Mouse (Mus musculus) cerebellum, postnatal 10 days (tissue): ENCODE results near the gene Abhd15.

Source experiments
- DNase-seq, 2 experiments: peaks; one replicate each; pipeline ENCODE4 v3.0.0; 2021; ENCODE audit warnings: mixed read lengths in 2 of 2

The Abhd15 gene

GRCm38 (mm10) chr11:77493512-77494343 is 21.2 kb upstream of the Abhd15 start, which contains the start of gene Git1:
TSS of gene Git1 (plus strand) at chr11:77493562.
- DNase-seq, result peak; percentile 71 to 76

- no peak for DNase-seq
Observed at GRCm38 (mm10) chr11:77494344-77494676, 20.6 kb upstream of the Abhd15 start.

- no peak for DNase-seq
Observed at GRCm38 (mm10) chr11:77494782-77495181, 20.1 kb upstream of the Abhd15 start.

- DNase-seq, result no peak
Observed at GRCm38 (mm10) chr11:77495507-77495906, 19.4 kb upstream of the Abhd15 start.

GRCm38 (mm10) chr11:77497341-77497756 is 17.6 kb upstream of the Abhd15 start:
- peak; percentile 71 to 74 for DNase-seq

- peak in 1 of 2 experiments; percentile 40 for DNase-seq
Observed at GRCm38 (mm10) chr11:77497851-77498250, 17.1 kb upstream of the Abhd15 start.

- peak in 1 of 2 experiments; percentile 47 for DNase-seq
Observed at GRCm38 (mm10) chr11:77498261-77499139, 16.4 kb upstream of the Abhd15 start.

GRCm38 (mm10) chr11:77499354-77499753 is 15.6 kb upstream of the Abhd15 start:
- peak; percentile 87 to 92 for DNase-seq

GRCm38 (mm10) chr11:77500361-77501325 is 14.3 kb upstream of the Abhd15 start:
- DNase-seq, result peak in 1 of 2 experiments; percentile 55

GRCm38 (mm10) chr11:77501392-77501791 is 13.5 kb upstream of the Abhd15 start:
- peak; percentile 89 to 90 for DNase-seq

GRCm38 (mm10) chr11:77501971-77502370 is 12.9 kb upstream of the Abhd15 start:
- no peak for DNase-seq

GRCm38 (mm10) chr11:77502481-77502880 is 12.4 kb upstream of the Abhd15 start:
- DNase-seq, result no peak

- DNase-seq, result peak in 1 of 2 experiments; percentile 20
Observed at GRCm38 (mm10) chr11:77503511-77503910, 11.4 kb upstream of the Abhd15 start.

GRCm38 (mm10) chr11:77504377-77504776 is 10.5 kb upstream of the Abhd15 start:
- DNase-seq, result no peak

- DNase-seq, result no peak
Observed at GRCm38 (mm10) chr11:77505291-77505980, 9.5 kb upstream of the Abhd15 start.

GRCm38 (mm10) chr11:77506273-77506672 is 8.6 kb upstream of the Abhd15 start:
- DNase-seq, result no peak

GRCm38 (mm10) chr11:77506941-77507340 is 8.0 kb upstream of the Abhd15 start:
- peak in 1 of 2 experiments; percentile 16 for DNase-seq

GRCm38 (mm10) chr11:77507426-77507825 is 7.5 kb upstream of the Abhd15 start:
- peak; percentile 24 to 32 for DNase-seq

GRCm38 (mm10) chr11:77508068-77509021 is 6.6 kb upstream of the Abhd15 start:
- peak; percentile 89 to 92 for DNase-seq

GRCm38 (mm10) chr11:77511336-77511735 is 3.6 kb upstream of the Abhd15 start:
- no peak for DNase-seq
